Mouse (Mus musculus) heart, postnatal 25 days (tissue): ENCODE measurements around the gene Grik4. TPM values are rescaled to one million over a fixed set of nuclear protein-coding genes. Genes with fewer than 3 reads are reported as not detected.

Experiments used
- DNase-seq: peaks from one replicate; pipeline ENCODE4 v3.0.0; 2022; ENCODE audit warnings: low spot score
- intact Hi-C: fragments of 180-260 bp; cut with DNase I; formaldehyde crosslinking; loops from one replicate; pipeline ENCODE4 v1.15.1; 2025
- total RNA-seq, 2 experiments: library from RNA; stranded (reverse); gene quantifications; 2 replicates each; pipeline ENCODE4 v1.2.3; 2021

Gene Grik4
- total RNA-seq, 2 experiments from 2014 or later: 0.03 to 0.08 TPM

DNA sequence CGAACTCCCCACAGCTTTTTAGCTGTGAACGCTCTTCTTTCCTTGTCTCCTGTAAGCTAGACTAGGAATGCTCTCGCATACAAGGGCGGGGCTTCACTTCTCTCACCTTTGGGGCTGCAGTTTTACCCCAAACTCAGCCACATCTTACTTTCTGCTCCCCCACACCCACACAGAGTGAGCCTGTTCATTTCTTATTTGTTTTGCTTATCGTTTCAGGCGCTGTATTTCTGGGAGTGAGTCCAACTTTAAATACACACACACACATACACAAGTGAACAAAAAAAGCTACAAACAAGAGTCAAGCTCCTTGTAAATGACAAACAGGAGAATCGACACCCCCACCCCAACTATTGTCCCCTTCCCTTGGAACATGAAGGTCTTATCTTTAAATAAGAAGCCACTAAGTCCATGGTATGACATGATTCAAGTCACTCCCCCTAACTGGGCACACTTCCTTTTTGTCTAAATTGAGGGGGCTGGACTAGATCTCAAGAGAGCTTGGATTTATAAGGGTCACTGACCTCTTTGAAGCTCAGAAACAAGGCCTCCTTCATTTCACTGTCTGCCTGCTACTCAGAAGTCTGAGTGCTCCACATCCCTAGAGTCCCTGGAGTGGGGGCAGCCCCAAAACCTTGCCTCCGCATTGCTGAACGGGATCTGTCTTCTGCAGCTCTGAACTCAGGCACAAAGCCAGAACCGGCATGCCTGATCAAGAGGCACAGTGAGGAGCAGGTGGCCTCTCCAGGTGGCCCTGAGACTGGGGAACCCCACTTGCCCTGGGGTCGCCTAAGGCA is 79.1 kb downstream of the Grik4 start:
- intact Hi-C loops: no loop called here
- no peak for DNase-seq

DNA sequence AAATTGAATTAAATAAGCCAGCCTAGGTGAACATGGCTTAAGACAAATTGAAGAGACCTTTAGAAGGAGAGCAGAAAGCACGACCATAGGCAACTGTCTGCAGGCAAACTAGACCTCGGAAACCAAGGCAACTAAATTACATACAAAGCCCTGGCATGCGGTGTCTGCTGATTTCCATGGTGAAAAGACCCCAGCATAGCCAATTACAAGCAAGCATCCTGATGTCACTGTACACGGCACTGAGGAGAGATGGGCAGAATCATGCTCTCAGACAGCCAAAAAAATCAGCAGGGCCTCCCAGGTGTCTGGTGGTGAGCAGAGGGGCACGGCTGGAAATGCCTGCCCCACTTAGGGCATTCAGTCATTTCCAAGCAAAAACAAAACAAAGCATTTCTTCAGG is 80.9 kb downstream of the Grik4 start:
- intact Hi-C loops: no loop called here
- DNase-seq: no peak

DNA sequence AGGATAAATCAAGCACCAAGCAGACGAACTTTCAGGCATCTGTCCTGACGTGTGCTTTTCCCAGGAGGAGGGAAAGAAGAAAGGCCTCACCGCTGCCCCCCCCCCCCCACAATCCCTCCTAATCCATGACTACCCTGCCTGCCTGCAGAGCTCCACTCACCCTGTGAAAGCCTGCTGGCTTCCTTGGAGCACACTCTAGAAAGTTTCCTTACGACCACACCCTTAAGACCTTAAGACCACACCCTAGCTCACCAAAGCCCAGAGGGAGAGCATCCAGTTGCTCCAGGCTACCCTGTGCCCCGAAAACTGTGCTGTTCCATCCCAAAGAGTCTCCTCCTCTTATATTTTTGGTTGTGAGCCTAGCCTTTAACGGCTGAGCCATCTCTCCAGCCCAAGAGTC is 82.6 kb downstream of the Grik4 start:
- DNase-seq: no peak
- intact Hi-C loops: no loop called here

DNA sequence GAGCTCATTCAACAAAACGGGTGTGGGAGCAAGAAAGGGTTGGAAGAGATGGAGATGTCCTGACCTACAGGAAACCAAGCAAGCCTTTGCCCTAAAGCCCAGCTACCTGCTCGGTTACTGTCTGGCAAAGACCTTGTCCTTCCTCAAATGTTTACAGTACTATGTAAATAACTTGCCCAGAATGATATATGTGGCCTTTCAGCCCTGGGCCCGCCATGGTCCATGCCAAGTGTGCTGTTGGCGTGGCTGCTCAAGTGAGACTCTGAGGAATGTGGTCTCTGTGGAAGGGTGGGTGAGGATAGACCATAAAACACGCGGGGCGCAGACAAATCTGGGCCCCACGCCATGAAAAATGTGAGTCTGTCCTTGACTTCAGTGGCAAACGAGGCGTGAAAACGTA is 83.1 kb downstream of the Grik4 start:
- no peak for DNase-seq
- intact Hi-C loops: no loop called here

DNA sequence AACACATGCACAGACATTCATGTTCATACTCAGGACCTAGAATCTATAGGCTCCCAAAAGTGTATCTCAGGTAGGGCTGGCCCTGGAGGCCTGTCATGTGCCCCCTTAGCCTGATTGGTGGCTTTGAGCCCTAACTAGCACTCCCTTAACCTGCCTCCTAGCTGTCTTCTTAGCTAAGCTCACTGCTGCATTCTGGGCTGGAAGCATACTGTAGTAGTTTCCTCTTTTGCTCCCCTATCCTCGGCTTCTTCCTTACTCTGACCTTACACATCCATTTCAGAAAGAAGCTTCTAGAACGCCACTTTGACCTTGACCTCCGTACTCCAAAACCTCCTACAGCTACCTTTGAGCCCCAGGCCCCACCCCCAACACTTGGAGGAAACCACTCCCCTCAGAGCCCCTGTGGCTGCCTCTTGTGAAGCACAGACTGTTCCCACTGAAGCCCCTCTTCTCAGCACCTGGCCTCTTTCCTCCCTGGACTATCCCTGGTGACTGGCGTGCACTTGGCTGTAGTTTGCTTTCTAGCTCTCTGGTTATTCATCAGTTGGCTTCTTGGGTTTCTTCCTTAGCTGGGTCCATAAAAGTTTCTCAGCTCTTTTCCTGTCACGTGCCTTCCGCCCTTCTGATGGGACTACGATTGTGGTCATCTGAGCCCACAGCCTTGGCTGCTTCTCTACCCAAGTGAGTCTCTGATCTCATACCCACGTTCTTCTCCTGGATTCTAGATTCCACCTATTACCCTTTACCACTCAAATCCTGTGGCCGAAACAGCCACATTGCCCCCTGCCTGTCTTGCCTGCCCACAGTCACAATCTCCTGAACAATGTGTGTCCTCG is 84.1 kb downstream of the Grik4 start:
- no peak for DNase-seq
- intact Hi-C loops: no loop called here

DNA sequence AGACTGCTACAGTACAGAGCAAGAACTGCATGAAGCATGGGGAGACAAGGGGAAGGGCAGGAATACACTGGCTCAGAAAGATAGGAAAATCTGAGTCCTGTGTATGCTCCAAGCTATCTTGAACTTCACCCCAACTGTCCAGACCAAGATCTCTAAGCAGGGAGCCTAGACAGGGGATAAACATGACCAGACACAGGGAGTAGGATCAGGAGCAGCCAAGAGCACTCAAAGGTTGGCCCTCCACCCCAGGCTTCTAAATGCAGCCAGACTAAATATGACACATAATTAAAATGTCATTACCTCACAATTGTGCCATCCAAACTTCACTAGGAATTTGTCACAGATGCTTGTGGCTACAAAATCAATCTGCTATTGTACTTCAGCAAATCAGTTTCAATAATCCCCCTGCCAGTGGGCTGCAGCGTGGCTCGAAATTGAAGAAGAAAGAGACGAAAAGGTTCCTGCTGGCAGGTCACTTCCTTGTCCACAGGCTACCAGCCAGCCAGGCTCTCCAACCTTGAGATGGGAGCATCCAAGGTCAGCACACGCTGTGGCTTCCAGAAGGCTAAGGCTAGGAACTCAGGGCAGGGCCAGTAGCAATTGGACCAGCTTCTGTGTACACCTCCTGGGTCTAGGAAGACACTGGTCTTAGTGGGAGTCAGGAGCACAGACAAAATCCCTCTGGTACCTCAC is 85.1 kb downstream of the Grik4 start:
- DNase-seq: no peak
- intact Hi-C loops: no loop called here

DNA sequence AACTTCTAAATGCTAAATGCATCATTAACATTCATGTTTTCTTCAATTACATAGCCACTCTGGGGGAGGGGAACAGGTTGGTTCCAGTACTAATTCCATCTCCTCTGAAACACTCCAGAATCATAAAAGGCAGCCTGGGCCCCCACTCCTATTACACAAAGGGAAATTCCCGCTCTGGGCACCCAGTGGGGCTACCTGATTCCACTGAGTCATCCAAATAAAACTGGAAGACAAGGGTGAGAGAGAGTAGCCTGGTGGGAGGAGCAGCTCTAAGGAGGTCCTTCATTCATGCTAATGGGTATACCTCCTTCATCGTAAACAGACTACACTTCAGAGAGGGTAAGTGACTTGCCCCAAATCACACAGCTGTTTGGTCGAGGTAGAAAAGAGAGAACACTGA is 85.7 kb downstream of the Grik4 start:
- intact Hi-C loops: no loop called here

DNA sequence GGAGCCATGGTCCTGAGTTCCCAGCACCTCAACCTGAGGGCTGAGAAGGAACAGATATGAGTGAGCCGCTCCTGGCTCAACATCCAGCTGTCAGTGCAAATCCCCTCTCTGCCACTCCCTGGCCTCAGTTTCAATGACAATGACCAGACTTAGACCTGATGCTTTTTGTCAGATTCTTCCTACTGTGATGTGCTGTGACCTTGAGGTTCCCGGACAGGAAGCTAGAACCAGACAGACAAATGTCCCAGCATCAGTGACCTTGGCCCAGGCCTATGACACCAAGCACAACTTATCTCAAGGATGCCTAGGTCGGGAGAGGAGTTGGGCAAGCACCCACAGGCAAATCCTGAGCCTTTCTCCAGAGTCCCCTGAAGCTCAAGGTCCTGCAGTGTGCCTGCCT is 86.5 kb downstream of the Grik4 start:
- intact Hi-C loops: no loop called here
- DNase-seq: no peak

More for the DNA sequence above, 85.7 kb downstream of the Grik4 start:
- DNase-seq: no peak

DNA sequence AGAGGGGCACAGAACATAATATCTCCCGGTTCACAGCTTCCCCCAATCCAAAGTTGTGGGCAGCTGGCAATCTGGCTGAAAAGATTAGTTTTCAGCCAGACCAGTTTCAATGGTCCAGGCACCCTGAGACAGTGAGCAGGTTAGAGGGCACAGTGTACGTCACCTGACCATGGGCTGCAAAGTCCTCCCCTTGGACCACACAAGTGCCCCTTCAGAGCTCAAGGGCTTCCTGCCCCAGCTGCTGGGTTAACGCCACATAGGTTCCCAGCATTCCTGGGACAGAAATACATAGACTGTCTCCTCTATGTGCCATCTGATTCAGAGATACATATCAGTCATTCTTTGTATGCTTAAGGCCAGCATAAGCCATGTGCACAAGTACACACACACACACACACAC is 91.2 kb downstream of the Grik4 start:
- intact Hi-C loops: no loop called here

DNA sequence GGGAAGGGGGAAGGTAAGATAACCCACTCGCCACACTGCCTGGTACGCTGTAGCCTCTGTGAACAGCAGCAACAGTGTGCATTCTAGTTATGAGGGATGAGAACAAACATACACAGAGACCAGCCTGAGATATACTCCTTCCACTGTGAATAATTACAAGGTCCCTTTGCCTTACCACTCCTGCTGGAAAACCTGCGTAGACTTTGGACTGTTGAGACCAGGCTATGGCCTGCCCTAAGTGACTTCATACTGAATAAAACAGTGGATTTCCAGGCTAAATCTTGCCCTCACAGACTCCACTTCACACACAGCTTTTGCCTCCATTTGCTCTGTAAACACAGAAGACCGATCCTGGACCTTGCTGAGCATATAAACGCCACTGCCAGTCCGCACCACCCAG is 94.2 kb downstream of the Grik4 start:
- no peak for DNase-seq
- intact Hi-C loops: no loop called here

More for the DNA sequence above, 91.2 kb downstream of the Grik4 start:
- DNase-seq: no peak

DNA sequence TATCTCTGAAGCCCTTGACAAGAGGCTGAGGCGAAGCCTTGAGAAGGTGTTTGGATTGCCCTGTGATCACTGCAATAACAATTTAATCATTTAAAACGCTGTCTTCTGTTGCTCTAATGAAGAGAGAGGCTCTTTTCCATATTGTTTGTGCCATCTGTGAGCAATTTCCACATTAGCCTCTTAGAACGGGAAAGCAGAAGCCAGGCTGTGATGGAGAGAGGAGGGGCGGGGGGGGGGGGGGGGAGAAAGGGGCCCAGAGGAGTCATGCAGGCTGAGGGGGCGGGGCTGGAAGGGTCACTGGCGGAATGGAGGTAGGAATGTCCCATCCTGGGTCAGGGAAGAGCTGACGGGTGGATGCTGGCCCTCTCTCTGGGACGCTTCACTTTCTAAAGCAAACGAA is 96.2 kb downstream of the Grik4 start:
- DNase-seq: no peak
- intact Hi-C loops: no loop called here

DNA sequence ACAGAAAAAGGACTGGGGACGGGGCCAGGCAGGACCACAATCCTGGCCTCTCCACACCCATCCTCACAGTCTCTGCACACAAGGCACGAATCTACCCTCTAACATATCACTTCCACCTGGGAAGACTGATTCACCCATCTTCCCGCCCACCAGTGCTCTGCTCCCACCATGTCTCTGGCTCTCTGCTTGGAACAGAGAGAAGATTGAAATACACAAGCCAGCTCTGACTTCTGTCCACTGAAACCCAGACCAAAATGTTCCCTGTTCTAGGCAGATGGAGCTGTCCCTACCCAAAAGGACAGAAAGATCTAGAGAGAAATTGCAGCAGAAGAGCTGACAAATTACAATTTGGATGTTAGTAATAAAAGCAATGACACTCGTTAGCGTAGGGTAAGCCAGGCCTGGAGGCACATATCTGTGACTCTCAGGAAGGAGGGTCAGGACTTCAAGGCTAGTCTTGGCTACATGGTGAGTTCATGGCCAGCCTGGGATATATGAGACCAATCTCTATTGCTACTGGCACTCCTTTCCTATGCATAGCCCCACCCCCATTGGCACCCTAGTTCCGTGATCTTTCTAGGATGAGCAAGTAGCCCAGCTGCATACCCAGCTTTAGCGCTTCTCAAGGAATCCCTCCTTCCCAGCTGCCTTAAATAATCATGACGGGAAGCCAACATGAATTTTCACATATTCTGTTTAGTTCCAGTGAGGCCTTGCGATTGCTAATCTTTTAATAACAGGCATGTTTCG is 97.4 kb downstream of the Grik4 start:
- no peak for DNase-seq
- intact Hi-C loops: no loop called here

DNA sequence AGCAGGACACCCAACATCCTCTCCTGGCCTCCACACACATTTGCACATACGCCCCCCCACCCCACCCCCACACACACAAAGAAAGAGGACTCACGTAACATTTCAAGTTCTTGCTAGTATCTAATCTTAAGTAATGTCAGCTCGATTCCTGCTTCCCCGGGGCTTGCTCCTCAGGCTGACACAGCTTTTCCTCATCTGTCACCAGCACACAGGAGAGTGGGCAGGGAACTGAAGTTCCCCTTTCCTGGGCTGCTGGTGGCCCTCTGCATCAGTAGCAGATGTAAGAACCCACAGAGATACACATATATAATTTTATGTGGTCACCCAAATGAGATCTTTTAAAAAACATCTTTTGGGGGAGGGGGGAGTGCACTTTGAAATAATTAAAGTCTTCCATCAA is 98.2 kb downstream of the Grik4 start:
- intact Hi-C loops: no loop called here
- no peak for DNase-seq

DNA sequence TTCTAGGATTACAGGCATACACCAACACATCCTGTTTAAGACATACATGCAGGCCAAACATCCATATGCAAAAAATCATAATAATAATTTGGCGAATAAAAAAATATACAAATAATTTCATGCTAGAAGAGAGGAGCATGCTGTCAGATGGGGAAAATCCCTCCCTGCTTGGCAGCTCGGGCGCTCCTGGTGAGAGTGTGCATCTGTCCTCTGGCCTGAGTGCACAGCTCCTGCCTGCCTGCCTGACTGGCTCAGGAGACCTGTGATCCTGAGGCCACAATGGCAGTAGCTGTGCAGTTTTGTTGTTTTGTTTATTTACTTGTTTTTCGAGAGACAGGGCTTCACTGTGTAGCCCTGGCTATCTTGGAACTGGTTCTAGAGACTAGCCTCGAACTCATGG is 100.0 kb downstream of the Grik4 start:
- intact Hi-C loops: no loop called here

DNA sequence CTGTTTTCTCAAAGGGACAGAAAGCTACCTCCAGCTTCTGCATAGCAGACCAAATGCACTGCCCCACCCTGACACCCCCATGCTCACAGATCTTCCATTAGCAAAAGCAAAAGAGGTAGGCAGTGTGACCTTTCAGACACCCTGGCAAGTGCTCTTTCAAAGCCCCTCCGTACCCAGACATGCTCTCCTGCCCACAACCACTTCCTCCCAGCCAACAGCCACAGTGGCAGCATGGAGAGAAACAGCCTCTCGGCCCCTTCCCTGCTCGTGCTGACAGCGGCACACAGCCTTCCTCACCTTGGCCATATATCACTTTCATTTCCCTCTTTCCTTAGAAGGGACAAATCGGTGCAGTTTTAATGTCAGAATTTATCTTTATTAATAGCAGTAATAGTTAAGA is 106.0 kb downstream of the Grik4 start:
- intact Hi-C loops: no loop called here
- DNase-seq: no peak

More for the DNA sequence above, 100.0 kb downstream of the Grik4 start:
- DNase-seq: no peak

DNA sequence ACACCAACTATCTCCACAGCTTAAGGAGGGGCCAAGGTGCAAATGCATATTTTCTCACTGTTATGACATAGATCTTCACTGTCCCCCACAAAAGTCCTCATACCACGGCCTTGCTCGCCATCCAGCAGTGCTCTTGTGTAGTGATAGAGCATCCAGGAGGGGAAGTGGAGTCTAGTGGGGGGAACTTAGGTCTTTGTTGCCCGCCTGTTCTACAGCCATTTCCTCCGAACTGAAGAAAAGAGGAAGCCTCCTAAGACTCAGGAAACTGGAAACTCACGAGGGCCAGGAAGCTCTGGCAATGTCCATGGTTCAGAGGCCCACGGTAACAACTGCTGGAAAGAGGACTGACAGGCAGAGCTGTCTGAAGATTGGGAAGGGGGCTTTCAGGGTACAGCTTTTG is 106.8 kb downstream of the Grik4 start:
- no peak for DNase-seq
- intact Hi-C loops: no loop called here

DNA sequence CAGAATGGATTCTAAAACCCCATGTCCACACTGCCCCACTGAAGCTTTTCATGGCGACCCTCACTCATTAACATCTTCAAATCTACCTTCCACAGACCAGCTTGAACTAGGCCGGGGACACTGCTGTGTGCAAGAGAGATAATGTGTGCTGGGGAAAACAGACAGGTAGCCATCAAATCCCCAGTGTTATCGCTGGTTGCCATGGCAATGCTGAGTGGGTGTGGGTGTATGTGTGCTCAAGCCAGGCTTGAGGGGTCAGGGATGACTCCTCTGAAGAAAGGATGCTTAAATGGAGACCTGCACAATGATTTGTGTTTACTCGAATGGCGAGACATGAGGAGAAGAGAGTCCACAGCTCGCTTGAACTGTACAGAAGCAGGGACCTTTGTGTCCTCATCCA is 112.7 kb downstream of the Grik4 start:
- intact Hi-C loops: no loop called here
- DNase-seq: no peak

DNA sequence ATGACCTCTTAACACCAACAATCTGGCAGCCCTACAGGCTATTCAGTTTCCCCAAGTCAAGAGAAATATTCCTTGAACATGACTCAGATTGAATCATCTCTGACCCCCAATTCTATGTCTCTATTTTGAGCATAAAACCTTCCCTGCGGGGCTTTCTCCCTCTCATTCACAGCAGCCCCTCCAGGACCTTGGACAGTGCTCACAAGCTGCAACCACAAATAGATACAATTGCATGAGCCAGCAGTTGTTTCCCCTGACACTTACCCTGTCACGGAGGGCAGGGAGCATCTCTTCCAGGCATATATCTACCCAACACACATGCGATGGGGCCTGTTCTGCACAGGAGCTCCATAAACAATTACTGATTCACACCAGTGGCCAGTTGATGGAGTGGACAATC is 125.0 kb downstream of the Grik4 start:
- no peak for DNase-seq
- intact Hi-C loops: no loop called here

DNA sequence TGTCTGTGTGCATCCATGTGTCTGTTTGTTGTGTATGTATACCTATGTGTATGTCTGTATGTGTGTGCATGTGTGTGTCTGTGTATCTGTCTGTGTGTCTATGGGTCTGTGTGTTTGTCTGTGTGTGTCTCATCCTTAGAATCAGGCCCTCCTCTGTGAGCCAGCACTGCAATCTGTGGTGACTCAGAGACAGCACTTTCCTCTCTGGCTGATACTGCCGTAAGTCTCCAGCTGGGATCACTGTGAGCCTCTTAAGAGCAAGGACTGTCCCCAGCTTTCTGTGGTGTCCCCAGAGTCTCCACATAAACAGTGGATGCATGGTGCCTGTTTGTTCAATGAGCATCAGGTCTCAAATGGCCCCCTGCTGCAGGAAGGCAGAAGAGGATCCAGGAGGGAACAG is 127.5 kb downstream of the Grik4 start:
- no peak for DNase-seq
- intact Hi-C loops: no loop called here

DNA sequence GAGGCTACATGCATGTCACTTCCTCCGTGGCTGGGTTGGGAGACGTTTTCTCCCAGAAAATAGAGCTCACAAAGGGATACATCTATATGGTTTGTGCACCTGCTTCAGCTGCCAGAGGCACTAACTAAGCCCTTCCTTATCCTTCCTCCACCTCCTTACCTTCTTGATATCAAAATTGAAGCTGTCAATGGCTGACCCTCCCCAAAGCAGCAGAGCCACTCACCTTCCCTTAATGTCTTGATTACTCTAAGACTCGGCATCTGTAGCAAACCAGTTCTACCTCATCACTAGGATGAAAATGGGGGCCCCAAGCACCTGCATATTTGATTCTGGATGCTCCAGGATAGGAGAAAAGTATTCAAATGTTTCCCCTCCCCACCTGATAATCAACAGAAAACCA is 135.1 kb downstream of the Grik4 start:
- intact Hi-C loops: no loop called here
- DNase-seq: no peak
